Mouse (Mus musculus) heart, postnatal 0 days (tissue): Measurements from ENCODE around the gene Fam186a.

Experiments used
- CTCF ChIP-seq: IDR thresholded peaks from 2 replicates; pipeline ENCODE4 v1.5.1; 2016; ENCODE audit warnings: antibody characterized with exemption, control low read depth, low read depth
- EP300 ChIP-seq: IDR thresholded peaks from 2 replicates; pipeline ENCODE4 v1.6.1; 2016; ENCODE audit warnings: antibody characterized with exemption, low read depth

GRCm38 (mm10) chr15:99966961-99967360 lies at the start of gene Fam186a:
- TF ChIP-seq EP300, result no peak
- no peak for TF ChIP-seq CTCF
